Mouse (Mus musculus): ENCODE data around the gene Krt80.

DNA sequence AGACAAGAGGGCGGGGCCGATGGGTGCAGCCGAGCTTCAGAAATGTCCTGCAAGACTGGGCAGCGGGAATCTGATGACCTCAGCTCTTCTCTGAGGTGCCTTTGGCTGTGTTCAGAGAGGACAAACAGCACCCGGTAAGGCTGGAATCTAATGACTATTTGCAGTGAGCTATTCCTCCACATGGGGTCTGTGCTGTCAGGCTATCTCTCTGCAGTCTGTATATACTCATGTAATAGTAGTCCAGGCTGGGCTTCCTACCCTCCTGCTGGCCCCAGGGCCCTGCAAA is 6.8 kb upstream of the Krt80 start:
- TF ChIP-seq CTCF (IDR thresholded peaks at IDR 0.05): no peak
- TF ChIP-seq EP300 (IDR thresholded peaks at IDR 0.05): no peak

All from lung, postnatal 0 days (tissue).